ENCODE assay signal across 24 mouse cellular contexts in genomic region chr4:135171304-135171875, GRCm38 (mm10). TPM values are rescaled to one million over a fixed set of nuclear protein-coding genes. Genes with fewer than 3 reads are reported as not detected.
DNase-seq lines count a peak whose midpoint lies in the region; ATAC-seq and TF ChIP-seq lines count a peak whose summit lies in the region.
"Had no signal": no experiment of that assay in that cellular context is flagged by ENCODE, and none has a peak within 500 bp of the region (broad histone marks: within the 10 kb centered on the region; RNA-seq: fewer than 3 reads in every experiment).

No protein-coding gene starts in this region.

- H3K79me2 ChIP-seq in C2C12 (ENCODE audit: control insufficient read depth, insufficient read depth), result peaks cover 15% of the 10 kb centered on the region

- 63% methylated on average over 12 of the region's 12 CpGs for WGBS in hindbrain, embryonic 10.5 days
- WGBS in hindbrain, embryonic 16.5 days, result 71% methylated on average over 12 of the region's 12 CpGs
- 58% methylated on average over 12 of the region's 12 CpGs for WGBS in liver, embryonic 16.5 days (ENCODE audit: insufficient replicate concordance)
- 73% methylated on average over 12 of the region's 12 CpGs for WGBS in lung, adult 2 months
- 53% methylated on average over 12 of the region's 12 CpGs for WGBS in heart, embryonic 12.5 days

- peaks cover 1% of the 10 kb centered on the region for H3K79me3 ChIP-seq in C2C12 (ENCODE audit: low read depth)

- H3K27ac ChIP-seq in hindbrain, embryonic 10.5 days, result 0 out of 2 replicates have a peak overlapping the region, but pooled peaks have one; percentile 23
- H3K27ac ChIP-seq in hindbrain, embryonic 16.5 days (ENCODE audit: low read depth, low read length), result no peak overlapping the region
- no peak overlapping the region for H3K27ac ChIP-seq in liver, embryonic 16.5 days (ENCODE audit: low read length)
- no peak overlapping the region for H3K27ac ChIP-seq in heart, embryonic 12.5 days (ENCODE audit: poor library complexity, severe bottlenecking)
- H3K27ac ChIP-seq: embryonic facial prominence, embryonic 15.5 days; forebrain, embryonic 13.5 days; hindbrain, embryonic 15.5 days; limb, embryonic 13.5 days; midbrain, embryonic 15.5 days had no signal

- no peak for DNase-seq in hindbrain, embryonic 10.5 days (ENCODE audit: low spot score)
- DNase-seq in lung, postnatal 10 days, result no peak
- DNase-seq in lung, adult 2 months, result no peak
- DNase-seq: cerebellum, adult 18-20 months; gastrocnemius, postnatal 10 days; heart, adult 11 months; heart, postnatal 36 days; spleen, adult 18-20 months; thymus, adult 18-20 months; thymus, postnatal 4 days had no signal

- H3K4me1 ChIP-seq in hindbrain, embryonic 10.5 days (replicated peaks), result peaks cover 76% of the 10 kb centered on the region
- peaks cover 14% of the 10 kb centered on the region for H3K4me1 ChIP-seq in hindbrain, embryonic 16.5 days (ENCODE audit: control insufficient read depth, insufficient read depth, low read depth, low read length)
- peaks cover 33% of the 10 kb centered on the region for H3K4me1 ChIP-seq in liver, embryonic 16.5 days (ENCODE audit: control insufficient read depth, low read depth, low read length)
- no peaks in the 10 kb centered on the region for H3K4me1 ChIP-seq in lung, adult 2 months (ENCODE audit: control insufficient read depth, insufficient read depth, low read length)
- H3K4me1 ChIP-seq in heart, embryonic 12.5 days (replicated peaks), result peaks cover 36% of the 10 kb centered on the region

- no peak overlapping the region for H3K4me3 ChIP-seq in hindbrain, embryonic 10.5 days
- no peak overlapping the region for H3K4me3 ChIP-seq in hindbrain, embryonic 16.5 days (ENCODE audit: low read length)
- no peak overlapping the region for H3K4me3 ChIP-seq in C2C12 (ENCODE audit: insufficient read depth, poor library complexity, severe bottlenecking)
- H3K4me3 ChIP-seq in liver, embryonic 16.5 days (ENCODE audit: low read depth, low read length), result no peak overlapping the region
- H3K4me3 ChIP-seq in lung, adult 2 months (replicated peaks; ENCODE audit: extremely low read depth, low read depth, low read length), result no peak overlapping the region
- H3K4me3 ChIP-seq in heart, embryonic 12.5 days, result no peak overlapping the region
- H3K4me3 ChIP-seq: embryonic facial prominence, embryonic 15.5 days; forebrain, embryonic 13.5 days; hindbrain, embryonic 15.5 days; limb, embryonic 13.5 days; midbrain, embryonic 15.5 days had no signal

- TF ChIP-seq POLR2A in lung, adult 2 months (IDR thresholded peaks at IDR 0.05; ENCODE audit: borderline replicate concordance, extremely low read depth, low read depth, low read length), result no peak

- TF ChIP-seq CTCF in C2C12 (IDR thresholded peaks at IDR 0.05; ENCODE audit: control insufficient read depth, insufficient read depth, insufficient read length), result no peak
- TF ChIP-seq CTCF in lung, adult 2 months (IDR thresholded peaks at IDR 0.05; ENCODE audit: insufficient read depth, low read length), result no peak

- no peaks in the 10 kb centered on the region for H3K9me3 ChIP-seq in hindbrain, embryonic 10.5 days
- no peaks in the 10 kb centered on the region for H3K9me3 ChIP-seq in hindbrain, embryonic 16.5 days (ENCODE audit: control insufficient read depth, low read length)
- H3K9me3 ChIP-seq in liver, embryonic 16.5 days (replicated peaks; ENCODE audit: control insufficient read depth, low read length), result no peaks in the 10 kb centered on the region
- H3K9me3 ChIP-seq in heart, embryonic 12.5 days (replicated peaks), result no peaks in the 10 kb centered on the region
- H3K9me3 ChIP-seq: embryonic facial prominence, embryonic 15.5 days; forebrain, embryonic 13.5 days; hindbrain, embryonic 15.5 days; limb, embryonic 13.5 days; midbrain, embryonic 15.5 days had no signal

- no peak for ATAC-seq in hindbrain, embryonic 16.5 days
- ATAC-seq in erythroblast, adult 5-6 weeks (replicated peaks; ENCODE audit: low FRiP score, poor library complexity, severe bottlenecking), result peak; percentile 41; the same call in 1 of the 2 replicates
- peak; percentile 77 for ATAC-seq in liver, embryonic 16.5 days (ENCODE audit: low read depth)
- no peak for ATAC-seq in heart, embryonic 12.5 days (ENCODE audit: insufficient number of reproducible peaks, low FRiP score)
- ATAC-seq: forebrain, embryonic 13.5 days; intestine, postnatal 0 days; midbrain, embryonic 15.5 days had no signal

- H3ac ChIP-seq in C2C12 (ENCODE audit: control insufficient read depth, insufficient read length, low read depth), result no peak overlapping the region

- peaks cover 98% of the 10 kb centered on the region for H3K27me3 ChIP-seq in hindbrain, embryonic 10.5 days (ENCODE audit: insufficient read depth, poor library complexity, severe bottlenecking)
- H3K27me3 ChIP-seq in hindbrain, embryonic 16.5 days (replicated peaks; ENCODE audit: control insufficient read depth, insufficient read depth, low read length), result peaks cover 39% of the 10 kb centered on the region
- H3K27me3 ChIP-seq in C2C12 (ENCODE audit: control insufficient read depth, insufficient read depth, insufficient read length), result no peaks in the 10 kb centered on the region
- peaks cover 10% of the 10 kb centered on the region for H3K27me3 ChIP-seq in liver, embryonic 16.5 days (ENCODE audit: control insufficient read depth, insufficient read depth, low read depth, low read length)
- H3K27me3 ChIP-seq in heart, embryonic 12.5 days (replicated peaks), result peaks cover 96% of the 10 kb centered on the region

- H3K9ac ChIP-seq in hindbrain, embryonic 16.5 days (ENCODE audit: low read depth, low read length), result no peak overlapping the region
- no peak overlapping the region for H3K9ac ChIP-seq in liver, embryonic 16.5 days (ENCODE audit: low read depth, low read length)
- H3K9ac ChIP-seq in heart, embryonic 12.5 days, result no peak overlapping the region
- H3K9ac ChIP-seq: embryonic facial prominence, embryonic 15.5 days; forebrain, embryonic 13.5 days; hindbrain, embryonic 15.5 days; limb, embryonic 13.5 days; midbrain, embryonic 15.5 days had no signal

- H3K4me2 ChIP-seq in hindbrain, embryonic 16.5 days (ENCODE audit: low read length), result no peak overlapping the region
- 0 out of 2 replicates have a peak overlapping the region, but pooled peaks have one; percentile 1 for H3K4me2 ChIP-seq in liver, embryonic 16.5 days (ENCODE audit: low read depth, low read length)
- no peak overlapping the region for H3K4me2 ChIP-seq in heart, embryonic 12.5 days
- H3K4me2 ChIP-seq: embryonic facial prominence, embryonic 15.5 days; forebrain, embryonic 13.5 days; hindbrain, embryonic 15.5 days; limb, embryonic 13.5 days; midbrain, embryonic 15.5 days had no signal

- H3K36me3 ChIP-seq in hindbrain, embryonic 10.5 days, result no peaks in the 10 kb centered on the region
- no peaks in the 10 kb centered on the region for H3K36me3 ChIP-seq in hindbrain, embryonic 16.5 days (ENCODE audit: control insufficient read depth, insufficient read depth, low read length)
- peaks cover 45% of the 10 kb centered on the region for H3K36me3 ChIP-seq in C2C12 (ENCODE audit: control insufficient read depth, insufficient read depth)
- H3K36me3 ChIP-seq in liver, embryonic 16.5 days (ENCODE audit: control insufficient read depth, insufficient read depth), result no peaks in the 10 kb centered on the region
- no peaks in the 10 kb centered on the region for H3K36me3 ChIP-seq in heart, embryonic 12.5 days
- H3K36me3 ChIP-seq: embryonic facial prominence, embryonic 15.5 days; hindbrain, embryonic 15.5 days; limb, embryonic 13.5 days; midbrain, embryonic 15.5 days had no signal

TF ChIP-seq in C2C12, 6 proteins besides CTCF, POLR2A, EP300 and RAD21:
- TF ChIP-seq CEBPB (IDR thresholded peaks at IDR 0.05; ENCODE audit: low read depth) (no peak), MYOD1 (IDR thresholded peaks at IDR 0.05; ENCODE audit: control insufficient read depth, insufficient read length, low read depth) (peak; percentile 91)

RNA-seq across cellular contexts. Expression of gene Runx3, which starts 50.9 kb away (rescaled TPM):
- polyA plus RNA-seq in hindbrain, embryonic 10.5 days (2016; fragmentation: Nextera tagmentation; extraction: Ambion mirVana), result 0.07 and 0.09 TPM in 2 replicates
- polyA plus RNA-seq in hindbrain, embryonic 16.5 days (2015; fragmentation: Nextera tagmentation; extraction: Ambion mirVana), result 0.11 TPM in 1 of 2 replicates, not detected in the other
- polyA plus RNA-seq in C2C12 (2012; fragmentation: generic; extraction: Trizol), result 19.5 TPM
- total RNA-seq in erythroblast, adult 5-6 weeks (2015; ENCODE audit: low replicate concordance), result 7.3 and 9.8 TPM in 2 replicates
- total RNA-seq in erythroblast, adult 5-6 weeks (2017; ENCODE audit: low replicate concordance), result 0.51 and 0.84 TPM in 2 replicates
- 0.60 and 0.61 TPM in 2 replicates for polyA plus RNA-seq in liver, embryonic 16.5 days (2015; fragmentation: Nextera tagmentation; extraction: Ambion mirVana)
- 2.8 and 3.5 TPM in 2 replicates for polyA plus RNA-seq in lung, adult 2 months (2012; rRNA removed)
- 0.04 and 0.06 TPM in 2 replicates for polyA plus RNA-seq in heart, embryonic 12.5 days (2016; fragmentation: Nextera tagmentation; extraction: Ambion mirVana)
- total RNA-seq: layer of hippocampus, postnatal 14 days; left cerebral cortex, postnatal 10 days had no signal
- polyA plus RNA-seq: forebrain, embryonic 13.5 days; kidney, embryonic 16.5 days; midbrain, embryonic 15.5 days had no signal

Comparison
In these comparisons a context has a peak if more than half of its experiments do, and no peak if none do; other contexts are left out.
1. ATAC-seq: peak in erythroblast, adult 5-6 weeks (single experiment) and liver, embryonic 16.5 days (single experiment); none in hindbrain, embryonic 16.5 days (single experiment) and heart, embryonic 12.5 days (single experiment).